Mouse (Mus musculus) v-Abl transformed pro-B cells (cell line): Measurements from ENCODE around the gene Cog6.

ENCODE experiments used
- in situ Hi-C, 2 experiments: fragments of 400-800 bp; cut with MboI; formaldehyde crosslinking; loops; one replicate each; pipeline ENCODE4 v1.15.1; 2025; ENCODE audit not compliant: unreplicated experiment in 2 of 2

The Cog6 gene

DNA sequence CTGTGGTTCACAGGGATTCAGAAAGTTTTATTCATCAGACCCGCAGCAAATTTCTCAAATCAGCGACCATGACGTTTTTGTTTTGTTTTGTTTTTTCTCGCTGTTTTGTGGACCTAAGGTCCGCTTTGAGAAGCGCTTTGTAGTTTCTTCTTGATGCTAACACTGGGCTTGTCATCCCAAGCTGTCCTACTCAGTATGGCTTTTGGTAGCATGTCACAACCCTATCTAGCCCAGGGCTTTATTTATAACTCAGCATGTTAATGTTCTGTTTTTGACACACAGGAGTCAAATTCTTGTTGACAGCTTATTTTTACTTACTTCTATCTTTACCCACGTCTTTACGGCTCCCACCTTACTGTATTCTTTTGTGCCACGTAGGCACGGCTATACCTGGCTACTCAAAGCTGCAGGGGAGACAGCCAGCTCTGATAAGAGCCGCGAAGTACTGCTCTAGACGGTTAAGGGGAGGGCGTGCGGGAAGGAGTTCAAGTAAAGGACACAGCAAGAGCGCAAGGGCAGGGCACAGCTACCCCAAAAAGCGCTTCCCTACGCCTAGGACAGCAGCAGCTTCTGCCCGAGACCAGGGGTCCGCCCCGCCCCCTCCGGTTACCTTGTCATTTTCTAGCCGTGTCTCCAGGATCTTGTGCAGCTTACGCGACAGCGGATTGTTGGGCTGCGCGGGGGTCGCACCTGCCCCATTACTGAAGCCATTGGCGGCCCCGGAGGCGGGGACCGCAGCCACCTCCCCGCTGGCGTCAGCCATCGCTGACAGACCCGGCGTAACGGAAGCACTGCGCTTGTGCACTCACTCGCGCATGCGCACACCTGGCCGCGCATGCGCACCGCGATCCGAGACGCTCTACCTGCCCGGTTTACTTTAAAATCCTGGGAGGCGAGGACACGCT is at the start of gene Cog6:
Gene Cog6, minus strand, starts transcription at position 802 of the 905 bp plus-strand sequence.
- in situ Hi-C loops, result loop anchor here in 1 of 2 experiments (25.0 kb wide), 1 partner anchor 1379 kb away; no protein-coding TSS in a partner anchor

DNA sequence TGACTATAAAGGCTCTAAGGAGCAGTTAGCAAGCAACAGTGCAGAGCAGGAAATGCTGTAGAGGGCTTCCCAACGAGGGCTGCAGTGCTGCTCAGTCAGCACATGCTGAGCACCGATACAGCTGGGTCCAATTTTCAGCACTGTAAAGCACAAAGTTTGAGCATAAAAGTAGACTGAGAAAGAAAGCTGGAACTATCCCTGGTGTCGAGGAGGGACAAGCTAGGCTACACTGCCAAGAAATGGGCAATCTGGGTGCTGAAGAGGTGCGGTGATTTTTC is 49.0 kb upstream of the Cog6 start:
- in situ Hi-C loops, result no loop called here

DNA sequence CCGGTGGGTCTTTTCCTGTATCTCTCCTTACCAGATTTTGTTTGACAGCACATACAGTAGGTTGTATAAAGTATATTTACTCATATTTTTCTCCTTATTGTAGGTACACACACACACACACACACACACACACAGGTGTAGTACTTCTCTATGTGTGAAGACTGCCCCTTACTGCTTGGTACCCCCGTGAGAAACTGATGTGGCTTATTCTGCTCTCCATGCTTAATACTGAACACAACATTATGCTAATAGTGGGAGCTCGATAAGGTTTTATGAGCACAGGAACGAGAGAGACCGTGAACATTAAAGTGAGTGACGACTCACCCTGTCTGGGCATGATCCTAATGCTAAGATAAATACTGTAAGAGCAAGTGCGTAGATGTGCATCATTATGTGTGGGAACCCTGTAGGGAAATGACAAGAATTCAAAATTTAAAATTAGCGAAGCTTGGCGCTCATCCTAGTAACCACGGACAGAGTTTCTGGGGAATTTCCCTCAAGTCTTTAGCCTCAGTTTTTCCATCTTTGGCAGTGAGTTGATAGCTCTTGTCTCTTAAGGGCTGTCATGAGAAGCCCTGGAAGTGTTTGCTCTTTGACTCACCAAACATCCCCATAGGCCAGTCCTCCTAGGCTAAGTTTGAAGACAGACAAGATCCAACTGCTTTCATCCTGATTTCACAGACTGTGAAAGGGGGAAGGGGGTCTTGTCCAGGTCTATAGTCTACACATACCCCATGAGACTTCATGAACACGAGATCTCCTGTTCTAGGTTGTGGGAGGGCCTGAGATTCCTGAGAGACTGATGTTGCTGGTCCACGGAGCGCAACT is 48.4 kb upstream of the Cog6 start:
- in situ Hi-C loops, result no loop called here

DNA sequence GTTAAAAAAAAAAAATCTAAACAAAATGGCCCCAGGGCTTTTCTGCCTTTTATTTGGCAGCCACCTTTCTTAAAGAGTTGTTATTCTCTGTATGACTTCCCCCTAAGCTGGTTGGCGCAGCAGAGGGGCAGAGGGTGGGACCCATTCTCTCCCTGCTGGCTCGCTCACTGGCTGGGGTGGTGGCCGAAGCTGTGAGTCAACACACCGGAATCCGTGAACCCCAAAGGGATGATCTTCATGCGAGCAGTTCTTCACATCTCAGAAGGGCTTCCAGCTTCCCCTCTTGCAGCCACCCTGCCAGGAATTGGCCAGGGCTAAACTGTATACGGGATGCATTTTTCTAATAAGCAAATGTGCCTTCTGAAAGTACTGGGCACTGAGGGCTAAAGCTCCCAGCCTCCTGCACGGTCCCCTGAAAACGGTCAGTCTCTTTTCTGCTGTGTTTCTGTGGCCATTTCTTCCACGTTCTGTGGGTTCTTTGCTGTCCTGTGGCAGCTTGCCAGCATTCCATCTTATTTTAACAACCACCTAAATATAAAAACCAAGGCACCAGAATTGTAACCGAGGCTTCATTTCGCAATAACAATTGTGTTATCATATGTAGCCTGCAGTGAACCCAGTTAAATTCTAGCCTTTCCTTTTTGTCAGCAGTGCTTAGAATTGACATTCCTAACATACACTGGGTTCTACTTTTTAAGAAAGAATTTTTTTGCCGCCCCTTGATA is 46.5 kb upstream of the Cog6 start:
- in situ Hi-C loops, result no loop called here

DNA sequence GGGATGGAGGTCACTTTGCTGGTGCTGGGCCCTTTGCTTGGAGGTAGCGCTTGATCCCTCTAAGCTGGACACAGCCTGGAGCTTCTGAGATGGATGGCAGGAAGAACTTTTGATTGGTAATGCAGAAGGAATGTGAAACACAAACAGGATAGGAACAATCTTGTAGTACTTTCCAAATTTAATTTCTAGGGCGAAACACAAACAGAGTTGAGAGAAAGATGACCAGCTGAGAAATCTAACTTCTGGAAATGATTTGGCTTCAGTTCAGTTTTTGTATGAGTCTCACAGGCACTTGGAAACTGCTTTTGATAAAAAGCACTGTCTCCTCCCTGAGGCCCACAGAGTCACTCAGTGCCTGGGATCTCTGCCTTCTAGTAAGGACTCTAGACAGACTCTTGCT is 42.9 kb upstream of the Cog6 start:
- in situ Hi-C loops, result loop anchor here in 1 of 2 experiments (10.0 kb wide), 1 partner anchor 165 kb away; no protein-coding TSS in a partner anchor

DNA sequence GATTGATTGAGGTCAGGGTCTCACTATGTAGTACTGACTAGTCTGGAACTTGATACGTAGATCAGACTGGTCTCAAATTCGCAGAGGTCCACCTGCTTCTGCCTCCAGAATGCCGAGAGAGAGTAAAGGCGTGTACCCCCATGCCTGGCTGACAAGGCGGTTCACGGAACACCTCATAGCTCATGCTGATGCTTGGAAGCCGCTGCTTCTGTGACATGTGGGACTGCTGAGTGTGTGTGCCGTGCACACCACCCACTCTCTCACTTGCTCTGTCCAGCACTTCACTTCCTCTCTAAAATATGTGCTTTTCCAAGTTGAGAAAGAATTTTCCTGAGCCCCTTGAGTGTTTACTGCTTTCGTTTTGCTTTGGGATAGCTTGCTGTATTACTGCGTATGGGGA is 39.4 kb upstream of the Cog6 start:
- in situ Hi-C loops, result loop anchor here in 1 of 2 experiments (10.0 kb wide), 1 partner anchor 168 kb away; no protein-coding TSS in a partner anchor

DNA sequence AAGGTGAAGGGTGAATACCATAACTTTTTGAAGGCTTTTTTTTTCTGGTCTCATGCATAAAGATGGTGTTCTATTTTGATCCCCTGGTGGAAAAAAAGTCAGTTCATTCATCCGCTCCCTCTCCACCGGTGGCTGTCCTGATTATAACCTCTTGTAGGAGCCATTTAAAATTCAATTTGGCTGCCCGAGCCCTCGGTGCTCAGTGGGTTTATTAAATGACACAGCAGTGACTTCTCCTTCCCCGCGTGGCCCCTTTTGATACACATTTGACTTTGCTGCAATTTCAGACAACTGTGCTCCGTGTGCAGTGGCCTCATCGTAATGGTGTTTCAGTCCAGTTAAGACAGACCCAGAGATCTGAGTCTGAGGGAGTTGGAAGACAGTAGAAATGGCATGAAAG is 35.3 kb upstream of the Cog6 start:
- in situ Hi-C loops, result loop anchor here in 1 of 2 experiments (10.0 kb wide), 1 partner anchor 172 kb away; no protein-coding TSS in a partner anchor

DNA sequence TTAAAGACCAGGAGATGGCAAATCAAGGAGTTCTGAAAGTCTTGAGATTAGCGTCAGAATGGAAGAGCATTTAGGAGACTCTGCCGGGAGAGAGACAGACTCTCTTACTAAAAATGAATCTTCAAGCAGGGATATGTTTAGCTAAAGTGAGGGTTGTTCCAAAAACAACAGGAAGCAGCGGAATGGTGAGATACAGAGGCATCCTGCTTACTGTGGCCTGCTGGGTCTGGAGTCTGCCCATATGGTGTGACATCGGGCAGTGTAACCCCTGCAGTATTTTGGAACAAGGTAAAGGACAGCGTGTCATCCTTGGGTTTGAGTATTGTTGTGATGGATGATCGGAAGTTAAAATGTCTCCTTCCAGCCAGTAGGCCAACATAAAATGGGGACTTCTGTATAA is 29.3 kb upstream of the Cog6 start:
- in situ Hi-C loops, result no loop called here

DNA sequence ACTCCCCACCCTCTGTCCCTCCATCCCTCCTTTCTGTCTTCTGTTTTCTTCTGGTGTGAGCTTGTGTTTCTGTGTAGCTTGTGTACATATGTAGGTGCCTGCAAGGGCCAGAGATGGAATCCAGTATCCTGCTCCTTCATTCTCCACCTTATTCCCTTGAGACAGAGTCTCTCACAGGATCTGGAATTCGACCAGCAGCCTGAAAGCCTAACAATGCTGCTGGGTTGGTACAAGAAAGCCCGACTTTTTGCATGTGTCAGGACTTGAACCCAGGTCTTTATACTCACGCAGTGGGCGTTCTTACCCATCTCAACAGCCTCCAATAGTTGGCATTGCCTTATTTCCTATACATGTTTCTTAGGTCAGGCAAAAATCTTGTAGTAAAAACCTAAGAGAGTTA is 28.7 kb upstream of the Cog6 start:
- in situ Hi-C loops, result no loop called here

DNA sequence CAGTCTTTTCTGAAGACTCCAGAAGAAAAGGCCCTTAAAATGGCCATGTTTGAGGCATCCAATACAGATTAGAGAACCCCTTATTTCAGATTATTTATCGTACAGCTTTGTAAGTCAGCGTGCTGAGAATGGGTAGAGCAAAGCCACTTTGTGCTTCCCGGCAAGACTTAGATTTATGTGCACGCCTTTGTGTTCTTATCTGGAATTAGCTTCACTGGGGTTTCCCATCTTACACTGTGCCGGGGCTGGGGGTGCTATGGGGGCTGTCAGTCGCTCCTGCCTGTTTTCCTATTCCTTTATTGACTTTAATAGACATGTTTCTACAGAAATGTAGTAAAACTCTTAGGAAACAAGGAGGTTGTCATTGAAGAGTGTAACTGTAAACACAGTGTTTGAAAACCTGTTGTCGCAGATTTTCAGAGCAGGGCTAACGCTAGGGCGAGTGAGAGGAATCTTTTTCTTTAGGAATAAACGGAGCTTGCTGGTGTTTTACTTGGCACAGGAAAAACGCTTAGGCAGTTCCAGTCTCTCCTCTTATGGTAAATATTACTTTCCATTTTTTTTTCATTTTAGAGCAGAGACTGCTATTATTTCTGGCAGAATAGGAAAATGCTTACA is 27.8 kb upstream of the Cog6 start:
- in situ Hi-C loops, result no loop called here

DNA sequence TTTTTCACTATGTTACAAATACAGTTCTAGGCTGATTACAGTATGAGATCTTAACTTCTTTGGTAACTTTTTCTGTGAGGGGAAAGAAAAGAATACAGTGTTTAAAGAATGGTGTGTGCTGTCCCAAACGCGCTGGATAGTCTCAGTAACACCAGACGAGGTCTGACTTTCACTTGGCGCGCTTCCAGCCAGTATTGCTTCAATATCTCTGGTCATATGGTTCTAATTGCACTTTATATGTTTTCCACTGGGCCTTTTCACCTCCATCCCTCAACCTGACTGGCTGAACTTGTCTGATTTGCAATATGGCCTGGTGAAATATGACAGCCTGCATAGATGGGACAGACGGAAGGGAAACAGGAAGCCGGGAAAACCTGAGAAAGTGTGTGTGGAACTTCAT is 27.2 kb upstream of the Cog6 start:
- in situ Hi-C loops, result no loop called here

DNA sequence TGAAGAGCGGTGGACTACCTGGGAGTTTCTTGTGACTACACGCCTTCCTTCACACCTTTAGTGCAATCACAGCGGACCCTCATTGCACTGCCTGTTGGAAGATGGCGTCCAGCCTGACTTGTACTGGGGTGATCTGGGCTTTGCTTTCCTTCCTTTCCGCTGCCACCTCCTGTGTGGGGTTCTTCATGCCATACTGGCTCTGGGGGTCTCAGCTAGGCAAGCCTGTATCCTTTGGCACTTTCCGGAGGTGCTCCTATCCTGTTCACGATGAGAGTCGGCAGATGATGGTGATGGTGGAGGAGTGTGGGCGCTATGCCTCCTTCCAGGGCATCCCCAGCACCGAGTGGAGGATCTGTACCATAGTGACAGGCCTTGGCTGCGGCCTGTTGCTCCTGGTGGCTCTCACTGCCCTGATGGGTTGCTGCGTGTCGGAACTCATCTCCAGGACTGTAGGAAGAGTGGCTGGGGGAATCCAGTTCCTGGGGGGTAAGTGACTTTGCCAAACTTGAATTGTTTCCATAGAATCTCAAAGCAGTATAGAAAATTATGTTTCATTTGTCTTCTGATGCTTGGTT is 26.3 kb upstream of the Cog6 start:
- in situ Hi-C loops, result no loop called here

DNA sequence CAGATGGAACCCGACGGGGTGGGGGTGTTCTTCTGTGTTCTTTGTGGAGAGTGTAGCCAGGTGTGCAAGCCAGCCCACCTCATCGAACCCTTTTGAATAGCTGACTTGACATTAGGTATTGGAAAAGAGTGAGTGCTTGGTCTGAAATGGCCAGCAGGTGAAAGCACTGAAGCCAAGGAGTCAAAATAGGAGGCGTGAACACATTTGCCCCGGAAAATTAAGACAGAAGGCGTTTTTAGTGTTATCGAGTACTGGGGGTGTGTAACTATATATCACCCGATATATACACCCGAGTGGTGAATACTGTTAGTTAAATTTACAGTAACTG is 25.2 kb upstream of the Cog6 start:
- in situ Hi-C loops, result no loop called here

DNA sequence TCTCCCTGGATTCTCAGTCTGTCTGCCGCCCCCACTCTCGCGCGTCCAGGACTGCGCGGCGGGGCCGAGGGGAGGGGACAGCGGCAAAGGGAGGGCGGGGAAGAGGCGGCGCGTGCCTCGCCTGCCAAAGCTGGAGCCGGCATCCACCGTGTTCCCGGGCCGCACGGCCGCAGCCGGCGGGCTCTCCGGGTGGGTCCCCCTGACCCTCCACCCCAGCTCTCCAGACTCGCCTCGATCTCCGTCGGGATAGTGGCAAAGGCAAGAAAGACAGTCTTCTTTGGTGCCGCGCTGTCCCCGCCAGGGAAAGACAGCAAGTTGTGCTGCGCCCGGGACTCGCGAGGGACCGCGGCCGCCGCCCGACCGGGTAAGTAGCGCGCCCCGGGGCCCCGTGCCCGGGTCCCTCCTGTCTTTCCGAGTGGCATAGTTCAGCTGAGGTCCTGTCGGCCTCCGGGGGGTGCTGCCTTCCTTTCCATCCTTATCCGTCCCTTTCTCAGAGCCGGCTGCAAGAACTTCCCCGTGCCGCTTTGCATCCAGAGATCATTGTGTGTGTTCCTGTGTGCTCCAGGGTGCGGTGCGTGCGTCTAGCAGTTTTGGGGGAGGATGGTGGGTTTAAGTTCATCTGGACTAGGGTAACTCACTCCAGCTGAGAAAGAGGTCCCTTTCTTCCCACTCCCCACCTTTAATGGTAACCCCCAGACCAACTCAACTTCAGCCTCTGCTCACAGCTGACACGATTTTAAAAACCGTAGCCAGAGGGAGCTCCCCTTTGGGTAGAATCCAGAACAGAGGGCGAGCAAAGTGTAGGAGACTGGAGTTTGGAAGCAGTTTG is 24.6 kb upstream of the Cog6 start, which contains the start of gene Lhfp:
Gene Lhfp, plus strand, starts transcription at position 118 of the 829 bp plus-strand sequence.
- in situ Hi-C loops, result no loop called here

DNA sequence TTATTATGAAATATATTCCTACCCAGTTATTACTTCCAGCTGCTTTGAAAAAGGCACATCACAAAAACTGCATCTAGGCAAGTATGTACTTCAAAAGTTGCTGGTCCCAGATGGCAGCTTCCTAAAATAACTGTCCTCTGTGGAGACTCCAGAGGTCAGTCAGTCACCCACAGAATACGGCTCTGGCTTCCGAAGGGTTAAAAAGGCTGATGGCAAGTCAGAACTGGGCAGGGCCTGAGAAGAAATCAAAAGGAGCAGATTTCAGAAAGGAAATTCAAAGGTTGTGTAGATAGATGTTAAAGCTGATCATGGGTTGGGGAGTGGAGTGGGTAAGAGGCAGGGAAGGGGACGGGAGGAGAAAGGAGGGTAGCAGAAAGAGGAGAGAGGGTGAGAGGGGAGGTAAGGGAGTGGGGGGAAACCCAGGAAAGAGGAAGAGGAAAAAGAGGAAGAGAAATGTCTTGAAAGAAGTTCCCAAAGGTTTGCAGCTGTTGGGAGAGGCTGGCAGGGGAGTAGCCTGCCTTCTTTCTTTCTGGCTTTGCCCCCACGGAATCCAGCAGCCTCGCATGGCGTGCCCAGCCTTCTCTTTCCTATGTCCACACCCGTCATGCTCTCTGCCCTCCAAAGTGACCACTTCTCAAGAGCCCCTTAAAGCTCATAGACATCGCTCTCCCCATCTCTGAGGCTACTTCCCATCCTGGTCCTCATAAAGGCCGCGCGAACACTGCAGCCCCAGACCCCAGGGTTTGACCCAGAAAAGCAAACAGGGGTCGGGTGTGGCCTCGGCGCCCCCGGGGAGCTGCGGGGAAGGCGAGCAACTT is 23.8 kb upstream of the Cog6 start:
- in situ Hi-C loops, result no loop called here

DNA sequence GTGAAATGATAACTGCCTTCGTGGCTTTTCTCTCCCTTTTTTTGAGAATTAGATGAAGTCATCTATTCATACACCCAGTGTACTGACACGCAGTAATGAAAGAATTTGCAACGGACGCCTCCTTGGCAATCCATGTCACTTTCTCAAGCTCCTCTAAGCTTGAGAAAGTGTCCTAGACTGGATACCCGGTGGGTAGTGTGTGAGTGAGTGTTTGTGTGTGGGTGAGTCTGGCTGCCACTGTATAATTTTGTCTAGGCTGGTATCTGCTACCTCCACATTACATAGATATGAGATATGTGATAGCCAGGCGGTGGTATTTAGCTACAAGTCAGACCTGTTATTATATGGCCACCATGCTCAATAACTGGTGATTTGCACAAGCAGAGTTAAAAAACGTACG is 22.7 kb upstream of the Cog6 start:
- in situ Hi-C loops, result loop anchor here in 1 of 2 experiments (10.0 kb wide), 1 partner anchor 195 kb away; no protein-coding TSS in a partner anchor

DNA sequence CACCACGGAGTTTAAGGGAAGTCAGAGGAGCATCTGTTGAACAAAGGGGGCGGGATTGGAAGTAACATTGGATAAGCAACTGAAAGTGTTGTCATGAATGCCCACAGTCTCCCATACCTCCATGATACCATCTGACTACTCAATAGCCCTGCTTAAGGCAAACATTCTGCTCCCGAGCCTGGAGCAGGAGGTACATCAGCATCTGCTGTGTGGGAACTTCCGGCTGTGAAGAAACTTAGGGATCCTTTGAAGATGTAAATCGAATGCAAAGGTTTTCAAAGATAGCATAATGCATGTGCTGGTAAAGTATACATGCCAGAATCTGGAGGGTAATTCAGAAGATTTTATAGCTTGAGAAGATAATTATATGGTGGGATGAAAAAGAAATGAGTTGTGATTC is 21.9 kb upstream of the Cog6 start:
- in situ Hi-C loops, result loop anchor here in 1 of 2 experiments (10.0 kb wide), 1 partner anchor 196 kb away; no protein-coding TSS in a partner anchor

DNA sequence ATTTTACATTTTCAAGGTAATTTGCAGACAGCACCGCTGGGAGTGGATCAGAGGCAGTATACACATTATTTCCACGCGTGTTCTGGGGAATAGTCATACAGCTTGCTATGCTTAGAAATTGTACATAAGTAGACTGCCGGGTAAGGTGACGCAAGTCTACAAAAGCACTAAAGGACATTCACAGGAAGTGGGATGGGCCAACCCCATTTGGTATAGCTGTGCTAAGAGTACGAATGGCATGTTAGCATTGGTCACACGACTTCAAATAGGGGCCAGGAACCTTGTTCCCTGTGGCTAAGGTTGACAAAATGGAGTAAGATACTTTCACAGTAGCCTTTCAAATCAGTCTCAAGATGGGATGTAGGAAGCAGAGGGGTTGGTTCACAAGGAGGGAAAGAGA is 19.9 kb upstream of the Cog6 start:
- in situ Hi-C loops, result loop anchor here in 1 of 2 experiments (10.0 kb wide), 1 partner anchor 198 kb away; no protein-coding TSS in a partner anchor
